Mouse (Mus musculus) C2C12 (cell line): ENCODE measurements around the gene Adgrf5.

Experiments
- CTCF ChIP-seq: IDR thresholded peaks from one replicate; pipeline ENCODE4 v1.5.1; 2011; ENCODE audit not compliant: control insufficient read depth, insufficient read depth, insufficient read length
- MAX ChIP-seq: IDR thresholded peaks from one replicate; pipeline ENCODE4 v1.6.1; 2011; ENCODE audit warnings: mild to moderate bottlenecking, control low read depth
- USF1 ChIP-seq: IDR thresholded peaks from one replicate; pipeline ENCODE4 v1.6.1; 2011; ENCODE audit warnings: low read depth, mild to moderate bottlenecking, control low read depth, moderate library complexity

- TF ChIP-seq CTCF (no peak), USF1 (no peak), MAX (no peak)
These were observed 22.6 kb upstream of the Adgrf5 start for GRCm38 (mm10) chr17:43337643-43338042.
